Mouse (Mus musculus): ENCODE data around the gene Cd59a.

- no peak for TF ChIP-seq CTCF (IDR thresholded peaks at IDR 0.05; ENCODE audit: borderline replicate concordance, insufficient read depth, low read depth, low read length)
- TF ChIP-seq POLR2A (IDR thresholded peaks at IDR 0.05; ENCODE audit: borderline replicate concordance, insufficient read depth, low read length): no peak
Observed at GRCm38 (mm10) chr2:104153345-104153744, 57.7 kb downstream of the Cd59a start.

All from cerebellum, adult 2 months (tissue).